Mouse (Mus musculus) liver, adult (tissue): ENCODE data around the gene Kitl.

Experiments
- GATA4 ChIP-seq: IDR thresholded peaks from 2 replicates; pipeline ENCODE4 v1.6.1; 2014; ENCODE audit warnings: mild to moderate bottlenecking, low read length; ENCODE audit not compliant: insufficient replicate concordance

Kitl gene

GRCm38 (mm10) chr10:100015370-100016325 lies at the start of gene Kitl:
Gene Kitl, plus strand, starts transcription at chr10:100015630.
- no peak for TF ChIP-seq GATA4

DNA sequence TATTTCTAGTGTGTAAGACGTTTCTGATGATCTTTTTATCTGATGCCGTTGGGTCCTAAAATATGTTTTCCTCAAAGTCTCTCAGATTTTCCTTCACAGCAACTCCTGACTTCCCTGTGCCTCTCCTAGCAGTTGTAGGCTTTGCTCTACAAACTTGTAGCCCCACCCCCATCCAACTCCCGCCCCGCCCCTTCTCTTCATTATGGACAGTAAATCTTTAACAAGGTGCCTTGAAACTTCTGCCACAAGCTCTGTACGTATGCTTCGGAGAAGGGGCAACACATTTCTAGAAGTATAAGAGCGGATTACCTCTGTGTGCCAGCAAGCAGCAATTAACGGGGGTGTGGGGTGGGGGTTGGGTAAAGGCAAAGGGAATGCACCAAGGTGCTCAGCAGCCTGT lies 42.6 kb upstream of the Kitl start:
- no peak for TF ChIP-seq GATA4

GRCm38 (mm10) chr10:99980096-99980495 lies 35.3 kb upstream of the Kitl start:
- no peak for TF ChIP-seq GATA4

DNA sequence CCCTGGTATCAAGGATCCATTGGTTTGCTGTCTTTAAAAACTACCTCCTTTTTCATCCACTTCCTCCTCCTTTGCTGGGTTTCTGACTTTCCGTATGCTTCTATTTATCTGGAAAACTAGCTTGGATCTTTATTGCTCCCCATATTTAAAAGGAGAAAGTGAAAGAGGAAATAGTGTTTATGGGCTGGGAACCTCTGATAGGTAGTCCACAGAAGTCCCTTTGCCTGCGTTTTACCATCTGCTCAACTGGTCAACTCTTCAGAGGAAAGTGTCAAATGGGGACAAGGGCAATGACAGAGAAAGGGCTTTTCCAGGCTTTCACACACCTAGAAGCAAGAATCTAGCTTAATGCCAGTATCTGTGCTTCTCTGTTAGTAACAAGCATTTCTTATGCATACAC lies 34.5 kb upstream of the Kitl start:
- no peak for TF ChIP-seq GATA4

DNA sequence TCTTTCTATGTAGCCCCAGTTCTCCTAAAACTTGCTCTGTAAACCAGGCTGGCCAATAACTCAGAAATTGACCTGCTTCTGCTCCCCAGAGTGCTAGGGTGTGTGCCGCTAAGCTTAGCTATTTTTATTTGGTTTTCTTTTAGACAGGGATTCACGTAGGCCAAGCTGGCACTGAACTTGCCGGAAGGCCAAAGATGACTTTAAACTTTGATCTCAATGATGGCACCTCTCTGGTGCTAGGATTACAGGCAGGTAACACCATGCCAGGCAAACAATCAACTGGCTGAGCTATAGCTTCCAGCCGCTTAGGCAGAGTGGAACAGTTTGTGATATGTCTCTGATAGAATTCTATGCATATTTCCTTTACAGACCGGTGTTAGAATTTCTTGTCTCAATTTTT lies 33.5 kb upstream of the Kitl start:
- TF ChIP-seq GATA4, result no peak

GRCm38 (mm10) chr10:99986745-99987144 lies 28.7 kb upstream of the Kitl start:
- no peak for TF ChIP-seq GATA4

- TF ChIP-seq GATA4, result no peak
Observed at GRCm38 (mm10) chr10:99989758-99990157, 25.7 kb upstream of the Kitl start.

DNA sequence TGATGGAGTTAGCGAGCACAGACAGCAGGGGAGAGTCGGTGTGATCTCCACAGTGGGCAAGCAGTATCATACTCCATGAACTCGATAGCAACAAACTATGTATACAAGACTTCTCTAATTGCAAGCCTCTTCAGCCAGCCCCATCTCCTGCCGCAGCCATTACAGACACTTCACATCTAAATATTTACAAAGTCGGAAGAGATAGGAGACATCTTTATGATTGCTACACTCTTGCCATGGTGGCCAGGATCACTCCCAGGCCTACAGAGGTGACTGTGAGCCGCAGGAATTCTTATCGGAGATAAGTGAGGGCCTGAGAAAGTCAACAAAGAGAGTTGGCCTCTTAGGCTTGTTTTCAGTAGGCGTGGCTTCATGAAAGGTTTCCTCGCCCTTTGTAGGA lies 23.3 kb upstream of the Kitl start:
- TF ChIP-seq GATA4, result no peak

DNA sequence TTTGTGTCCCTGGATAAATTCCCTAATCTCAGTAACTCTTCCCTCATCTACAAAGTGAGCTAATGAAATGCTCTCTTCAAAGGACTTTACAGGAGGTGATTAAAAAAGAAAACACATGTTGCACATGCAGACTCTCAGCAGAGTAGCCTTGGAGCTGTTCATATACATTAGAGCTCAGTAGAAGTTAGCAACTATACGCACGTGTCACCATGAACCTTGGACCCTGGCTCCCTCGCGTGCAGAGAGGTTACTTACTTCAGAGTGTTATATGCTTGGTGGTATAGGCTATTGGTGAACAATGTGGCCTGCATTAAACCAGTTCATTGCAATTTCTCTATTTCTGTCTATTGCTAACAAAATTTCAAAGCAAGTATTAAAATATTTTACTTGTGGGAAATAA lies 14.0 kb upstream of the Kitl start:
- no peak for TF ChIP-seq GATA4

DNA sequence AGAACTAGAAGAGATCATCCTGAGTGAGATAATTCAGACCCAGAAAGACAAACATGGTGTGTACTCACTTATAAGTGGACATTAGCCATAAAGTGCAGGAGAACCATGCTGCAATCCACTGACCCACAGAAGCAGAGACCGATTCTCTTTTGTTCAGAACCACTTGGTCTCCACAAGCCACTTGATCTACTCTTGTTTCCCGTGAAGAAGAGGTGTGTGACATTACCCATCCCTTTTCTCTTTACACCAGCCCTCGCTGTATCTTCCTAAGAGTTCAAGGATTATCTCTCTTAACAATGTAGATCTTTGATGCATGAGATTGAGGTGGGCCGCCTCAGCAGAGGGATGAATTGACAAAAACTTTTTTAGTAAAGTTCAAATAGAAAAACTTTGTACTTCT lies 11.6 kb upstream of the Kitl start:
- no peak for TF ChIP-seq GATA4

DNA sequence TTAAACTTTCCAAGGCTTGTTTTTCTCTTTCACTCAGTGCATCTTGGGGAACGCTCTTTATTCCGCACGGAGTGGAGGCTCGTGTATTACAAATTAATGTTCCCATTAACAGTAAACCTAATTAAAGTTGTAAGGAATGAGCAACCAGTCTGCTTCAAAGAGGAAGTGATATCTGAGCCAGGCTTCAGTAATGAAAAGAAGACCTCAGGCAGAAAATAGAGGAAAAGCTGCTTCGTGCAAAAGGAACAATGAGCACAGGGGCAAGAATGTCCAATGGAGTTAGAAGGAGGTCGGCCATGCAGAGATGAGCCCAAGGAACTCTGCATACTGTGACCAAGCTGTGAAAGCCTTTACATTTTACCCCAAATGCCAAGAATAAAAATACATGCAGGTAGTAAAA lies 5.7 kb upstream of the Kitl start:
- TF ChIP-seq GATA4, result no peak

DNA sequence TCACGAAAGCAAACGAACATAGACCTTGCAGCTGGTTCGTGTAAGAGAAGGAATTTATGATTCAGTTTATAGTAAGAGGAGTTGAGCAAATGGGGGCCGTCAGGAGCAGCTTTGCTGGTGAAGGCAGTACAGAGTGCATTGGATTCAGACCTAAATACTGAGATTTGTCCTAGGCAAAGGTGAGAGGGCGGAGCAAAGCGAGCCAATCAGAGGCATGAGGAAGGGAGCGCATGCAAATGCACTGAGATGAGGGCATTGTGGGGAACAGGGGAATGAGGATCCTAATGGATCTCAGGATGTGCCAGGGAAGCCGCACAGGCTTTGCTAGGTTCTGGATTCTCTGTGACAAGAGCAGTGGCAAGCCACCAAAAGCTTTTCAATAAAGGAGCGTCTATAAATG lies 5.1 kb upstream of the Kitl start:
- TF ChIP-seq GATA4, result no peak

DNA sequence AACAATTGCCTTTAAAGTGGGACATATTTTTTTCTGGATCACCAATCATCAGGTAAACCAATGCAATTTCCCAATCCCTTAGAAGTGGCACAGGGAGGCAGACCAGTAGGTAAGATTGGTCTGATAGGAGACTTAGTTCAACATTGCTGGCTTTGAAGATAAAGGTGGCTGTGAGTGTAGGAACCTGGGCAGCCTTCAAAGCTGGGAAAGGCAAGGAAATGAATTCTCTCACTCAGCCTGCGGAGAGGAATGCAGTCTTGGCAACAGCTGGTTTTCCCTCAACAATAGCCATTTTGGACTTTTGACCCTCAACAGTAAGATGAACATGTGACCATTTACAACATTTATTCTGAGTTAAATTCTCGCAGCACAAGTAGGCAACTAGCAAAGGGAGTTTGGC lies 1.3 kb upstream of the Kitl start:
- TF ChIP-seq GATA4, result no peak

- TF ChIP-seq GATA4, result no peak
Observed at GRCm38 (mm10) chr10:100016326-100016709, 888 bp downstream of the Kitl start.

DNA sequence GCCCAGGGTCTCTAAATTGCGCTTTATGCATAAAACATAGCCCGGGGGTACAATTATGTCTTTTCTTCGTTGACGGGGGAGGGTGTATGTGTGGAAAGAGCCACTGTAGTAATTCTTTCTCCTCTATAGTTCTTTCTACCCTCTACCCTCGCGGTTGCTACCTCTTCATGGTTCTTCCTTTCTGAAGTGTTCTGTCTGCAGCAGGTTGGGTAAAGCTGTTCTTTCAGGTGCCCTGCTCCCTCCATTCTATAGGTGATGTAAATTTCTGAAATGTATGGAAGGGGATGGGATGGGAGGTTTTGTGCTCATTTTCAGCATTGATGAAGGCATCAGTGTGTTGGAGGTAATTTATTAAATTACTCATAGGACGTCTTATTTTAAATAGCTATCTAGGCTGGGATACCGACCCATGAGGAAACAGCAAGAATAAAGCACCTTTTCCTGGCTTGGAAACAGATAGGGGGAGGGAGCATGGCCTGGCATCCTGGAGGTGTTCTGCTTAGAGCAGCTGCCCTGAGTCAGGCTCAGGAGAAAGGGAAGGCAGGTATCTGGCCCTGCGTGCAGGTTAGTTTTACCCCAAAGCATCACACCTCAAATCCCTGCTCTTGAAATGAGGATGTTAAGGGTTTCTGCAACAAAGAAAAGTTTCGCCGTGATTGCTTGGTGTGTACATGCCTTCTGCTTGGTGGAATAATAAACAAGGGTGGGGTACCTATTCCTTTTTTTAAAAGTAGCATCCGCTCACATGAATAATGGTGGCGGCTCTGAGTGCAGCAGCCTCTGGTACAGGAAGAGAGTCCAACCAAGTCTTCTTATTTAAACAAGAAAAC lies 1.7 kb downstream of the Kitl start:
- no peak for TF ChIP-seq GATA4

- TF ChIP-seq GATA4, result no peak
Observed at GRCm38 (mm10) chr10:100017771-100018070, 2.3 kb downstream of the Kitl start.
